Comparison of ENCODE assay signal across 19 mouse cellular contexts in the genomic region with DNA sequence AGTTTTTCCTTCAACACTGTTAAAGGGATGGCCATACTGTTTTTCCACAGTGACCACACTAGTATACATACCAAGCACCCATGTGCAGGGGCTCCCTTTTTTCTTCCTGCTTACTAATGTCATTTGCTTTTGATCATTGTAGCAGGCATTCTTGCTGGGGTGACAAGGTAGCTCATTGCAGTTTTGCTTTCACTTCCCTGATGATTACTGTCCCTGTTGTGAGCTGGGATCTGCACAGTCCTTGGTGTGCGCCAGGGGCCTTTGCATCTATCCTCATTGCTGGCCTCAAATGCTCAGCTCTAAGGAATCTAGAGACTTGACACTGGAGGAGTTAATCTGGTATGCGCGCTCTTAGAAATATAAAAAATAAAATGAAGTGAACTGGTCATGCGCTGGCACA.
DNase-seq lines count a peak whose midpoint lies in the region; ATAC-seq lines count a peak whose summit lies in the region.
"Had no signal": no experiment of that assay in that cellular context is flagged by ENCODE, and none has a peak within 500 bp of the region (broad histone marks: within the 10 kb centered on the region; RNA-seq: fewer than 3 reads in every experiment).

No protein-coding gene starts in this region.

- H3K4me1 ChIP-seq in forebrain, embryonic 13.5 days, result no peaks in the 10 kb centered on the region
- H3K4me1 ChIP-seq: embryonic facial prominence, embryonic 12.5 days had no signal

- no peak overlapping the region for H3K9ac ChIP-seq in forebrain, embryonic 13.5 days
- H3K9ac ChIP-seq: embryonic facial prominence, embryonic 12.5 days had no signal

- peak; percentile 51 for ATAC-seq in common myeloid progenitor, adult 5-6 weeks (replicated peaks; ENCODE audit: low read depth, poor library complexity, severe bottlenecking)
- ATAC-seq in granulocyte monocyte progenitor cell, adult 5-6 weeks (replicated peaks; ENCODE audit: poor library complexity, severe bottlenecking), result peak; percentile 70
- peak; percentile 72 for ATAC-seq in megakaryocyte progenitor cell, adult 5-6 weeks (replicated peaks; ENCODE audit: poor library complexity)
- no peak for ATAC-seq in forebrain, embryonic 13.5 days
- ATAC-seq: activated CD4-positive, CD25-positive, alpha-beta regulatory T cell, adult 4 months; forebrain, embryonic 14.5 days; forebrain, embryonic 16.5 days; Patski had no signal

- no peak overlapping the region for H3K4me3 ChIP-seq in forebrain, embryonic 13.5 days
- H3K4me3 ChIP-seq: embryonic facial prominence, embryonic 10.5 days; embryonic facial prominence, embryonic 12.5 days had no signal

- no peaks in the 10 kb centered on the region for H3K36me3 ChIP-seq in forebrain, embryonic 13.5 days (ENCODE audit: poor library complexity, severe bottlenecking)
- H3K36me3 ChIP-seq: embryonic facial prominence, embryonic 10.5 days; embryonic facial prominence, embryonic 12.5 days had no signal

- H3K4me2 ChIP-seq in forebrain, embryonic 13.5 days, result no peak overlapping the region
- H3K4me2 ChIP-seq: embryonic facial prominence, embryonic 12.5 days had no signal

- no peaks in the 10 kb centered on the region for H3K27me3 ChIP-seq in forebrain, embryonic 13.5 days
- H3K27me3 ChIP-seq: embryonic facial prominence, embryonic 12.5 days; Patski had no signal

- 97% methylated on average over 4 of the region's 4 CpGs for WGBS in forebrain, embryonic 13.5 days

- no peaks in the 10 kb centered on the region for H3K9me3 ChIP-seq in forebrain, embryonic 13.5 days (replicated peaks)
- H3K9me3 ChIP-seq: embryonic facial prominence, embryonic 10.5 days; embryonic facial prominence, embryonic 12.5 days had no signal

- no peak for DNase-seq in MN1 (ENCODE audit: low spot score)
- DNase-seq: adrenal gland, adult 8-10 months; adrenal gland, postnatal 14 days; adrenal gland, postnatal 36 days; cerebellum, adult 11-12 months; cerebellum, adult 2 months; cerebellum, adult 9-10 months; cerebellum, postnatal 10 days; cerebellum, postnatal 25 days had no signal

- no peak overlapping the region for H3K27ac ChIP-seq in forebrain, embryonic 13.5 days
- H3K27ac ChIP-seq: embryonic facial prominence, embryonic 10.5 days; embryonic facial prominence, embryonic 12.5 days had no signal
